Mouse (Mus musculus) liver, embryonic 11.5 days (tissue): ENCODE results near the gene Mier2. TPM values are rescaled to one million over a fixed set of nuclear protein-coding genes. Genes with fewer than 3 reads are reported as not detected.

ENCODE experiments used
- ATAC-seq: fragments of 200-750 bp; cut with Nextera tagmentation; replicated peaks from 2 replicates; pipeline ENCODE4 v1.8.0; 2017; ENCODE audit warnings: moderate number of reproducible peaks, mild to moderate bottlenecking, moderate TSS enrichment, moderate library complexity; ENCODE audit not compliant: low FRiP score
- DNase-seq: peaks from one replicate; pipeline ENCODE4 v3.0.0-alpha.2; 2017; ENCODE audit warnings: low spot score
- H3K27ac ChIP-seq: fragments of 300-500 bp; sonication (generic); 2 replicates; pipeline ENCODE4 v1.5.1; 2014; ENCODE audit warnings: mild to moderate bottlenecking, low read depth, low read length, control low read depth
- H3K27me3 ChIP-seq: fragments of 300-500 bp; sonication (generic); replicated peaks from 2 replicates; pipeline ENCODE4 v1.6.1; 2014; ENCODE audit warnings: low read length, mixed read lengths; ENCODE audit not compliant: control insufficient read depth, insufficient read depth
- H3K36me3 ChIP-seq: fragments of 300-500 bp; sonication (generic); 2 replicates; pipeline ENCODE4 v1.6.1; 2014; ENCODE audit warnings: mild to moderate bottlenecking, low read length, moderate library complexity, mixed read lengths; ENCODE audit not compliant: control insufficient read depth, insufficient read depth
- H3K4me1 ChIP-seq: fragments of 300-500 bp; sonication (generic); replicated peaks from 2 replicates; pipeline ENCODE4 v1.6.1; 2014; ENCODE audit warnings: low read length, mixed read lengths; ENCODE audit not compliant: control insufficient read depth, insufficient read depth
- H3K4me2 ChIP-seq: fragments of 300-500 bp; sonication (generic); 2 replicates; pipeline ENCODE4 v1.6.1; 2014; ENCODE audit warnings: mild to moderate bottlenecking, control low read depth, moderate library complexity
- H3K4me3 ChIP-seq: fragments of 300-500 bp; sonication (generic); 2 replicates; pipeline ENCODE4 v1.5.1; 2014; ENCODE audit warnings: low read depth, low read length, control low read depth
- H3K9ac ChIP-seq: fragments of 300-500 bp; sonication (generic); 2 replicates; pipeline ENCODE4 v1.6.1; 2014; ENCODE audit warnings: low read depth, low read length, control low read depth
- H3K9me3 ChIP-seq: fragments of 300-500 bp; sonication (generic); 2 replicates; pipeline ENCODE4 v1.6.1; 2016; ENCODE audit warnings: low read length, inconsistent platforms, mixed read lengths; ENCODE audit not compliant: control insufficient read depth
- WGBS: fragments of 180-500 bp; shearing (Covaris S2); extraction: QIAGEN DNeasy Blood & Tissue Kit; methylation state at CpG from one replicate; pipeline ENCODE4 v1.1.7; 2014; 5-methylcytosine and 5-hydroxymethylcytosine counted together
- polyA plus RNA-seq: library from polyadenylated mRNA; unstranded; fragments of >200 nt; fragmentation: Nextera tagmentation; extraction: Ambion mirVana; gene quantifications from 2 replicates; pipeline ENCODE4 v1.2.1, GENCODE M21; 2014

The Mier2 gene
- polyA plus RNA-seq, 1 experiment from 2014 or later: 33.1 TPM

DNA sequence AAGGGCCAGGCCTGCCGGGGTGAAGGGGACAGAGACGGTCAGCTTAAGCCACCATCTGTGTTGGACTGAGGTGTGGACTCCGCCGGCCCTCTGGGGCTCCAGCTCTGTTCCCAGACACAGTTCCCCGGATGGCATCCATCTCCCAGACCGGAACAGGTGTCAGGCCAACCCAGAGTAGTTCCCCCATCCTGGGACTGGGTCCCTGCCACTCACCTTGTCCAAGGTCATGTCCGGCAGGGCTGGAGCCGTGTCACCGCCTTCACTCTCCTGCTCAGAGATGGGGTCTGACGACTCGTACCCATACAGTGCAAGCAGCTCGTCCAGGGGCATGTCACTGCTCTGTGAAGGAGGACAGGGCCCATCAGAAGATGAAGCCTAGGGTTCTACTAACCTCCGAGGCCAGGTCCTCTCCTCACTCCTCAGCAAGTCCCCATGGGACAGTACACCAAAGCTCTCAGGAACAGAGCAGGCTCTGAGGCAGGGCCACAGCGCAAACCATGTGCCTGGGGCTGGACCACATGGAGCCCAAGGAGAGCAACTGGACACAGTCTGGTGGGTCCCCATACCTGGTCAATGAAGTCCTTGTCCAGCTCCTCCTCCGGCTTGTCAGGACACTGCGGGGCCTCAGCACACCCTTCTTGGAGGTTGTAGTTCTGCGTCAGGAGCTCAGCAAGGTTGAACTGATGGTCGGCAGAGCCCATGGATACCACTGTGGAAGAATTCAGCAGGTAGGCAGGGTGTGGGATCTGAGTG, 5.9 kb downstream of the Mier2 start:
- Histone ChIP-seq H3K27me3 (no peaks in the 10 kb centered on the region), H3K36me3 (peaks cover 29% of the 10 kb centered on the region), H3K9ac (no peak overlapping the region), H3K9me3 (no peaks in the 10 kb centered on the region), H3K27ac (no peak overlapping the region), H3K4me3 (no peak overlapping the region), H3K4me1 (peaks cover 3% of the 10 kb centered on the region; the same call in 1 of the 2 replicates), H3K4me2 (no peak overlapping the region)
- ATAC-seq: no peak
- WGBS: 93% methylated on average over 18 of the region's 18 CpGs
- no peak for DNase-seq

- Histone ChIP-seq H3K9ac (no peak overlapping the region), H3K4me2 (no peak overlapping the region), H3K27me3 (no peaks in the 10 kb centered on the region), H3K4me3 (no peak overlapping the region), H3K4me1 (peaks cover 3% of the 10 kb centered on the region; the same call in 1 of the 2 replicates), H3K36me3 (peaks cover 34% of the 10 kb centered on the region), H3K27ac (no peak overlapping the region), H3K9me3 (no peaks in the 10 kb centered on the region)
- ATAC-seq (no peak), DNase-seq (no peak)
- 89% methylated on average over 5 of the region's 5 CpGs for WGBS
Observed at GRCm38 (mm10) chr10:79548546-79548945, 6.5 kb downstream of the Mier2 start.

- H3K4me3 ChIP-seq: no peak overlapping the region
- no peak overlapping the region for H3K27ac ChIP-seq
- 72% methylated on average over 5 of the region's 5 CpGs for WGBS
- no peak overlapping the region for H3K9ac ChIP-seq
- H3K4me1 ChIP-seq: no peaks in the 10 kb centered on the region
- ATAC-seq: no peak
- H3K4me2 ChIP-seq: no peak overlapping the region
- H3K36me3 ChIP-seq: peaks cover 45% of the 10 kb centered on the region
- H3K27me3 ChIP-seq: no peaks in the 10 kb centered on the region
- no peak for DNase-seq
- H3K9me3 ChIP-seq: no peaks in the 10 kb centered on the region
Observed at GRCm38 (mm10) chr10:79547148-79547675, 7.8 kb downstream of the Mier2 start.

DNA sequence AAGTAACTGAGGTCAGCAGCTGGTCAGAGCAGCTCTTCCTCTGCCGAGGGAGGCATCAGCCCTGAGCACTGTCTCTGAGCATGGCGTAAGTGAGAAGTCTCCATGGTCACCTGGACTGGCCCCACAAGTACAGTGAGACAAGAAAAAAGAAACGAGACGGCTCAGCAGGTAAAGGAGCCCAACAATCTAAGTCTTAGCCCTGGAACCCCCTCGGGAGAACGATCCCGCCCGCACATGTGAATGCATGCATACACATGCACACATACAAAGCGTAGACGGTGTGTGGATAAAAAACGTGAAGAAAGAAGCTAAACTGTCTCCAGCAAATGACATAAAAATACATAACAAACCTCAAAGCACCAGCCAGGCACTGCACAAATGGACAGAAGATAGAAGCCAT, 8.5 kb downstream of the Mier2 start:
- no peak overlapping the region for H3K4me3 ChIP-seq
- H3K27me3 ChIP-seq: no peaks in the 10 kb centered on the region
- ATAC-seq (no peak), DNase-seq (peak; percentile 28)
- peaks cover 49% of the 10 kb centered on the region for H3K36me3 ChIP-seq
- H3K27ac ChIP-seq: no peak overlapping the region
- H3K4me2 ChIP-seq: no peak overlapping the region
- no peaks in the 10 kb centered on the region for H3K4me1 ChIP-seq
- H3K9ac ChIP-seq: no peak overlapping the region
- WGBS: 88% methylated on average over 11 of the region's 11 CpGs
- no peaks in the 10 kb centered on the region for H3K9me3 ChIP-seq

GRCm38 (mm10) chr10:79545891-79546290, 9.1 kb downstream of the Mier2 start:
- H3K4me3 ChIP-seq: no peak overlapping the region
- 89% methylated on average over 12 of the region's 12 CpGs for WGBS
- no peak for DNase-seq
- H3K9ac ChIP-seq: no peak overlapping the region
- H3K36me3 ChIP-seq: peaks cover 55% of the 10 kb centered on the region
- no peaks in the 10 kb centered on the region for H3K4me1 ChIP-seq
- H3K9me3 ChIP-seq: no peaks in the 10 kb centered on the region
- ATAC-seq: no peak
- H3K27me3 ChIP-seq: no peaks in the 10 kb centered on the region
- no peak overlapping the region for H3K27ac ChIP-seq
- H3K4me2 ChIP-seq: no peak overlapping the region

DNA sequence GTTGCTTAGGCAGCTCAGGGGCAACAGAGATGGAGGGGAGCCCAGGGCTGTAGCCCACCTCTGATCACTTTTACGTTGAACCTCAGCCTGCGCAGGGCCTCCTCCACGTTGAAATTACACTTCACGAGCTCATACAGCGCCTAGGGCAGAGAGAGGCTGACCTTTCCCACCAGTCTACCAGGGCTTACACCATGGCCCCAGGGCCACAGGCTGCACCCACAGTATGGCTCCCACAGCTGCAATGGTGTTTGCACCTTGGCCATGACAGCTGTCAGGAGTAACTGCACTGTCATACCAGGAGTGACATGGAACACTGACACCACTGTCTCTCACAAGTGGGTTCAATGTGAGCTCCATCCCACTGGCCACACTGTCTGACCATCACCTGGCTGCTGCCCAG, 10.4 kb downstream of the Mier2 start:
- Histone ChIP-seq H3K4me2 (no peak overlapping the region), H3K9me3 (no peaks in the 10 kb centered on the region), H3K4me3 (no peak overlapping the region), H3K4me1 (no peaks in the 10 kb centered on the region), H3K27ac (no peak overlapping the region), H3K9ac (no peak overlapping the region), H3K27me3 (no peaks in the 10 kb centered on the region), H3K36me3 (peaks cover 60% of the 10 kb centered on the region)
- DNase-seq: peak; percentile 24
- ATAC-seq: no peak
- WGBS: 90% methylated on average over 5 of the region's 5 CpGs

DNA sequence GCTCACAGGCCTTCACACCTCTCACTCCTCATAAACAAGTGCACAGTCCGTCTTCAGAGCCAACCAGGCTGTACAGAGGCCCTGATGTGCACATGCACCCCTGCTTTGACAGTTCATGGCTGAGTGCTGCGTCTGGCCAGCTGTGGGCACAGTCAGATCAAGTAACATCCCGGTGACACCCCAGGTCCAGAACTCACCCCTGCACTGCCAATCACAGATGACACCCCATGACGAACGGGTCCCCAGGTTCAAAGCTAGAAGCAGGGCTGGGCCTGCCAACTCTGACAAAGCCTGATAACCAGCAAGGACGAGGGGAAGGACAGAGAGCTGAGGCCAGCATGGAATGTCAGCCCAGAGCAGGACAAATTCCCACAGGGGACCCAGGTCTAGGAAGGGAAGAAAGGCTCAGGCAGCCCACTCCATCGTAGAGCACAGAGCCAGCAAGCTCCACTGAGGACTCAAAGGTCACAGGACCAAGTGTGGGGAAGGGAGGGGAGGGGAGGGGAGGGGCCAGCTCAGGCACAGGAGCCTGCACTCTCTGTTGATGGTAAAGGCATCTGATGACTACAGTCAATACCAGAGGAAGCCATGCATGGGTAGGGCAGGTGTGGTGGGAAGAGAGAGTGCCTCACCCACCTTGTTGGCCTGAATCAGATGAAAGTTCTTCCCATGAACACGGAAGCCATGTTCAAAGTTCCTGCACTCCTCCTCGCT, 11.0 kb downstream of the Mier2 start:
- H3K4me1 ChIP-seq: no peaks in the 10 kb centered on the region
- no peak overlapping the region for H3K9ac ChIP-seq
- H3K27ac ChIP-seq: no peak overlapping the region
- no peak overlapping the region for H3K4me3 ChIP-seq
- peaks cover 58% of the 10 kb centered on the region for H3K36me3 ChIP-seq
- peak; percentile 27 for DNase-seq
- H3K4me2 ChIP-seq: no peak overlapping the region; the same call in 1 of the 2 replicates
- 74% methylated on average over 9 of the region's 9 CpGs for WGBS
- H3K27me3 ChIP-seq: no peaks in the 10 kb centered on the region
- ATAC-seq: peak; percentile 37; the same call in 1 of the 2 replicates
- no peaks in the 10 kb centered on the region for H3K9me3 ChIP-seq

DNA sequence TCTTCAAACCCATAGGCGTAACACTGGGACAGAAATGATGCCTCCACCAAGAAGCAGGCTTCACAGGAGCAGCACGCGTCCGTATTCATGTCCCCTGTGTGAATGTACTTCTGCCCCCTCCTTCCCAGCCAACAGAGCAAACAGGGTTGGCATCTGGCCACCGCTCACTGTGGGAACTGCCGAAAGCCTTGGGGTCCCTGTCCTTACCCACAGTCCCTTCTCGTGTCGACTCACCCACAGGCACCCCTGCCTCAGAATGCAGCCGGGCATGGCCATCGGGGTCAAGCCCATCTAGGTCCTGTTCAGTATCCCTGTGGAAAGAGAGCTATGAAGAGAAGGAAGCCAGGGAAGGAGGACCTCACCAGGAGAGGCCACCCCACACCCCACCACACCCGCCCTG, 12.8 kb downstream of the Mier2 start:
- no peaks in the 10 kb centered on the region for H3K27me3 ChIP-seq
- H3K4me1 ChIP-seq: no peaks in the 10 kb centered on the region
- H3K9ac ChIP-seq: no peak overlapping the region
- peaks cover 52% of the 10 kb centered on the region for H3K36me3 ChIP-seq
- H3K4me2 ChIP-seq: no peak overlapping the region
- WGBS: 94% methylated on average over 11 of the region's 11 CpGs
- H3K9me3 ChIP-seq: no peaks in the 10 kb centered on the region
- H3K27ac ChIP-seq: no peak overlapping the region
- DNase-seq (peak; percentile 28), ATAC-seq (no peak)
- H3K4me3 ChIP-seq: no peak overlapping the region
